Mouse (Mus musculus) kidney, adult 9 months (tissue): ENCODE results near the gene C1ra.
"Not testable (repeated sequence)": the region's sequence is repeated elsewhere in the genome, so short reads cannot be mapped to it uniquely, and the experiment has no call there.

Experiments used
- DNase-seq: peaks from one replicate; pipeline ENCODE4 v3.0.0; 2022

Gene C1ra

GRCm38 (mm10) chr6:124512355-124512836, at the start of gene C1ra:
Gene C1ra, plus strand, starts transcription at chr6:124512405.
- peak; percentile 77 for DNase-seq

- DNase-seq = no peak
Measured at GRCm38 (mm10) chr6:124463881-124464291, 48.3 kb upstream of the C1ra start.

GRCm38 (mm10) chr6:124464305-124465271, 47.6 kb upstream of the C1ra start, which contains the start of gene Clstn3:
Gene Clstn3, minus strand, starts transcription at chr6:124464794.
- peak; percentile 54 for DNase-seq

- no peak for DNase-seq
Measured at GRCm38 (mm10) chr6:124465299-124465698, 46.9 kb upstream of the C1ra start.

- no peak for DNase-seq
Measured at GRCm38 (mm10) chr6:124465729-124466128, 46.5 kb upstream of the C1ra start.

- DNase-seq = no peak
Measured at GRCm38 (mm10) chr6:124471121-124471520, 41.1 kb upstream of the C1ra start.

- not testable (repeated sequence) for DNase-seq
Measured at GRCm38 (mm10) chr6:124471783-124472638, 40.2 kb upstream of the C1ra start.

- DNase-seq = peak; percentile 66
Measured at GRCm38 (mm10) chr6:124472801-124473200, 39.4 kb upstream of the C1ra start.

GRCm38 (mm10) chr6:124474621-124475020, 37.6 kb upstream of the C1ra start:
- no peak for DNase-seq

GRCm38 (mm10) chr6:124475335-124476075, 36.7 kb upstream of the C1ra start:
- not testable (repeated sequence) for DNase-seq

- DNase-seq = no peak
Measured at GRCm38 (mm10) chr6:124476216-124476615, 36.0 kb upstream of the C1ra start.

GRCm38 (mm10) chr6:124476796-124477195, 35.4 kb upstream of the C1ra start:
- no peak for DNase-seq

GRCm38 (mm10) chr6:124477221-124477655, 35.0 kb upstream of the C1ra start:
- no peak for DNase-seq

- DNase-seq = no peak
Measured at GRCm38 (mm10) chr6:124477922-124478651, 34.1 kb upstream of the C1ra start.

- no peak for DNase-seq
Measured at GRCm38 (mm10) chr6:124478874-124479572, 33.2 kb upstream of the C1ra start.

GRCm38 (mm10) chr6:124479573-124479930, 32.7 kb upstream of the C1ra start:
- DNase-seq = no peak

GRCm38 (mm10) chr6:124480295-124480694, 31.9 kb upstream of the C1ra start:
- peak; percentile 67 for DNase-seq

- DNase-seq = peak; percentile 90
Measured at GRCm38 (mm10) chr6:124481571-124481970, 30.6 kb upstream of the C1ra start.

GRCm38 (mm10) chr6:124483831-124484230, 28.4 kb upstream of the C1ra start:
- not testable (repeated sequence) for DNase-seq

GRCm38 (mm10) chr6:124484851-124485250, 27.4 kb upstream of the C1ra start:
- DNase-seq = peak; percentile 44
